Mouse (Mus musculus): ENCODE data around the gene Zfp36.

DNA sequence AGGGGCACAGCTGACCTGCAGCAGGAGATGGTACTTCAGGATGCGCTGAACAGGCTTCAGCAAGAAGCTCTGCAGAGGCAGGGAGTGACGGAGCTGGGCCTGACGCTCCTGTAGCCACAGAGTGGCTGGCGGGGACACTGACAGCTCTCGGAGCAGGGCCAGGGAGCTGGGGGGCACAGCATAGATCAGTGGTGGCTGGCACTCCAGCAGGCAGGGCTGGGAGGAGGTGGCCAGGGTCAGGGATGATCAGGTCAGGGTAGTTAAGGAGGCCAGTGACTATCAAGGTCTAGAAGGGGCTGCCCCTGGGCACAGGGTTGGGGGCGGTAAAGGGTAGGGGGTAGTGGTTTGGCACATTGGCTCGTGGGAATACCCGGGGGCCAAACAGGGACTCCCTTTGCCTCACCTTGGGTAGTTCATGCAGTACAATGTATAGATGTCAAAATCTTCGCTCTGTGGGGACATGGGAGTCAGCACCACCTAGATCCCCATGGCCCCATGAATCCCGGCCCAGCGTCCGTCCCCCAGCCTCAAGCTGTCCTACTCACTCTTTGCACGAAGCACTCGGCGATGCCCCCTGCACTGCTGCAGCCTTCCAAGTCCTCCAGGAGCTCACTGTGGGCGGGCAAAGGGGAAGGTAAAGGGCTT lies 11.7 kb downstream of the Zfp36 start:
- no peak for TF ChIP-seq POLR2A (IDR thresholded peaks at IDR 0.05; ENCODE audit: low read depth, low read length)
- TF ChIP-seq CTCF (IDR thresholded peaks at IDR 0.05; ENCODE audit: borderline replicate concordance, insufficient read depth, low read length) = no peak
